Mouse (Mus musculus) midbrain, embryonic 16.5 days (tissue): ENCODE measurements around the gene Dnm3. TPM values are rescaled to one million over a fixed set of nuclear protein-coding genes. Genes with fewer than 3 reads are reported as not detected.
A peak's percentile ranks its signal among the peaks of the same experiment; 100 is the strongest.

Experiments used
- ATAC-seq: fragments of 200-750 bp; cut with Nextera tagmentation; 2 replicates; pipeline ENCODE4 v1.8.0; 2017; ENCODE audit warnings: moderate TSS enrichment
- H3K27ac ChIP-seq: fragments of 300-500 bp; sonication (generic); 2 replicates; pipeline ENCODE4 v1.5.1; 2014; ENCODE audit warnings: mild to moderate bottlenecking, low read length, mixed read lengths
- H3K27me3 ChIP-seq: fragments of 300-500 bp; sonication (generic); 2 replicates; pipeline ENCODE4 v1.6.1; 2014; ENCODE audit warnings: low read depth, low read length, mixed read lengths; ENCODE audit not compliant: control insufficient read depth, insufficient read depth
- H3K36me3 ChIP-seq: fragments of 300-500 bp; sonication (generic); 2 replicates; pipeline ENCODE4 v1.6.1; 2014; ENCODE audit warnings: mild to moderate bottlenecking, low read length, moderate library complexity, mixed read lengths; ENCODE audit not compliant: control insufficient read depth, insufficient read depth
- H3K4me1 ChIP-seq: fragments of 300-500 bp; sonication (generic); 2 replicates; pipeline ENCODE4 v1.6.1; 2014; ENCODE audit warnings: mild to moderate bottlenecking, low read length, mixed read lengths; ENCODE audit not compliant: control insufficient read depth, insufficient read depth
- H3K4me2 ChIP-seq: fragments of 300-500 bp; sonication (generic); 2 replicates; pipeline ENCODE4 v1.6.1; 2014; ENCODE audit warnings: mild to moderate bottlenecking, low read length, mixed read lengths
- H3K4me3 ChIP-seq: fragments of 300-500 bp; sonication (generic); 2 replicates; pipeline ENCODE4 v1.5.1; 2014; ENCODE audit warnings: low read depth, mild to moderate bottlenecking, low read length, moderate library complexity, mixed read lengths
- H3K9ac ChIP-seq: fragments of 300-500 bp; sonication (generic); 2 replicates; pipeline ENCODE4 v1.6.1; 2014; ENCODE audit warnings: low read depth, low read length, mixed read lengths
- H3K9me3 ChIP-seq: fragments of 300-500 bp; sonication (generic); replicated peaks from 2 replicates; pipeline ENCODE4 v1.6.1; 2014; ENCODE audit warnings: mild to moderate bottlenecking, low read length, mixed read lengths; ENCODE audit not compliant: control insufficient read depth, poor library complexity, severe bottlenecking
- WGBS: fragments of 180-500 bp; shearing (Covaris S2); extraction: QIAGEN DNeasy Blood & Tissue Kit; methylation state at CpG from one replicate; pipeline ENCODE4 v1.1.7; 2014; 5-methylcytosine and 5-hydroxymethylcytosine counted together
- polyA plus RNA-seq: library from polyadenylated mRNA; unstranded; fragments of >200 nt; fragmentation: Nextera tagmentation; extraction: Ambion mirVana; gene quantifications from 2 replicates; pipeline ENCODE4 v1.2.1, GENCODE M21; 2015

Gene Dnm3
- polyA plus RNA-seq, 1 experiment from 2014 or later = 69.4 TPM

DNA sequence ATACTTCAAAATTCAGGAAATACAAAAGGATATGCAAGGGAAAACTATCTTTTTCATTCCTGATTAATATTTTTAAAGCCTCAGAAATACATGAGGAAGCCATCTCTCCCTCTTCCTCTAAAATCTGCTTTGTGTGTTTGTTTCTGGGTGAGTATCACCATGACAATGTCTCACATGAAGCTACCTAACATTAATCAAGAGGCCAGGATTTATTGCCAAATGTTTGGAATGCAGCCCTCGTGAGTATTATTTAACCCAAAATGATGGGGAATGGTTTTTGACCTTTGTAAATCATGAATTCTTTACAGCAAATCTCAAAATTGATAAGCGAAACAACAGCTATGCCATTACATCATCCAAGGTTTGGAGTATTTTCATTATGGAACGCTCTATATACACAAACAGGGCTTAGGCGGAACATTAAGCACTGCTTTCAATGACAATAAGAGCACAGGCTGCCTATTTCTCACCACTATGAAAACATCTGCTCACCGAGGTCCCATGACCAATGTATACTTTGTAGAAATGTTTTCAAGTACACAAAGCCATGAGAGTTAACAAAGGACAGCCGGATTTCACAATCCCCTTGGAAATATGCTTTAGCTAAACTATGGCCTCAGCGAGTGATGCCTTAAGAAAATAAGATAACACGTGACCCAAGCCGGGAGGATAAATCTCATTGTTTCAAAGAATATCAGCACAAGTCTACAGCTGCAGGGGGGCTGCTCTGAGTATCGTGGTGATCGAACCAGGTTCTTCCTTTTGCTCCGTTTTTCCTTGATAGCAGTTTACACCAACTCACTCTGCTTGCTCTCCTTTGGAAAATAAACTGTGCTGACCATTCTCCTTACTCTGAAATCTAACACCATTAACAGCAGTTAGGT is 275.1 kb downstream of the Dnm3 start:
- Histone ChIP-seq H3K27ac (no peak overlapping the region), H3K36me3 (no peaks in the 10 kb centered on the region), H3K4me1 (no peaks in the 10 kb centered on the region), H3K27me3 (no peaks in the 10 kb centered on the region), H3K9ac (no peak overlapping the region), H3K4me3 (no peak overlapping the region), H3K9me3 (no peaks in the 10 kb centered on the region), H3K4me2 (no peak overlapping the region)
- WGBS = 32% methylated on average over 12 of the region's 12 CpGs
- ATAC-seq = peak; percentile 23; the same call in 1 of the 2 replicates

GRCm38 (mm10) chr1:162200446-162200845 is 277.4 kb downstream of the Dnm3 start:
- no peaks in the 10 kb centered on the region for H3K36me3 ChIP-seq
- H3K4me1 ChIP-seq = 0 out of 2 replicates have a peak, but pooled peaks cover 2% of the 10 kb centered on the region
- WGBS = 88% methylated on average over 6 of the region's 6 CpGs
- H3K4me2 ChIP-seq = no peak overlapping the region
- no peak for ATAC-seq
- no peak overlapping the region for H3K27ac ChIP-seq
- no peaks in the 10 kb centered on the region for H3K9me3 ChIP-seq
- no peaks in the 10 kb centered on the region for H3K27me3 ChIP-seq
- no peak overlapping the region for H3K4me3 ChIP-seq
- H3K9ac ChIP-seq = no peak overlapping the region

DNA sequence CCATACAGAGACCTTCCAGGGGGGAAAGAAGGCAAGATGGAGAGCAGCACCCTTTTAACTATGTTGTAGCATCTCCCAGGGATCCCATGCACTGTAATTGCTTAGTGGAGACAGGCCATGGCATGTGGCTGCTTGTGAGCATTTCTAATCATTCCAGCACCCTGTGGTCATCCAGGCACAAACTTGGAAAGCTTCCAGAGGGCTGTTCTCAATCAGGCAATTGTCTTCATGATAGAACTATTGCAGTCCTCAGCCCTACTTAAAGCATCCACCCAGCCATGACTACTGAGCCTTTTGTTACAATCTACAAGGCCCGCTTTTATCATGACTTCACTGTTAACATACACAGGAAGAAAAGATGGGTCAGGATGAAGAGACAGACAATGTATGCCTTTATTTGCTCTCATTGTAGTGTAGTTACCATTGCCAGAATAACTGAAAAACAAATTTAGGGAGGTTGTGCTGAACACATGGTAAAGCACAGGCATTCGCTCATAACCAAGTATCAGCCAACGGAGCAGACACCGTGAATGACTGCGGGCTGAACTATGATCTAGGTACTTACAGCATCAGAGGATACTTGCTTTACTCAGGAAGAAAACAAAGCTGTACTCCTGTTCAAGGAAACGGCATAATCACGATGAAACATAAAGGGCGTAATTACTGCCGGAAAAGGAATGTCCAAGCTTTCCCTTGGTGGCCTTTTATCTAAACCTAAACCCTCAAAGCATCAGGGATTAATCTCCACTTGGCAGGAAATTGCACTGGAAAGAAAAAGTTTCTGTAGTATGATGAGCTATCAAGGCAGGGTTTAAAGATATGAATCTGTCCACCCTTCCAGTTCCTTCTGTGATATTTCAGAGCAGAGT is 280.8 kb downstream of the Dnm3 start:
- H3K4me3 ChIP-seq = no peak overlapping the region
- H3K9ac ChIP-seq = no peak overlapping the region
- no peak overlapping the region for H3K27ac ChIP-seq
- no peaks in the 10 kb centered on the region for H3K27me3 ChIP-seq
- no peaks in the 10 kb centered on the region for H3K9me3 ChIP-seq
- H3K36me3 ChIP-seq = no peaks in the 10 kb centered on the region
- 0 out of 2 replicates have a peak, but pooled peaks cover 2% of the 10 kb centered on the region for H3K4me1 ChIP-seq
- no peak overlapping the region for H3K4me2 ChIP-seq
- WGBS = 45% methylated on average over 9 of the region's 9 CpGs
- ATAC-seq = 0 out of 2 replicates have a peak, but pooled peaks have one; percentile 32

DNA sequence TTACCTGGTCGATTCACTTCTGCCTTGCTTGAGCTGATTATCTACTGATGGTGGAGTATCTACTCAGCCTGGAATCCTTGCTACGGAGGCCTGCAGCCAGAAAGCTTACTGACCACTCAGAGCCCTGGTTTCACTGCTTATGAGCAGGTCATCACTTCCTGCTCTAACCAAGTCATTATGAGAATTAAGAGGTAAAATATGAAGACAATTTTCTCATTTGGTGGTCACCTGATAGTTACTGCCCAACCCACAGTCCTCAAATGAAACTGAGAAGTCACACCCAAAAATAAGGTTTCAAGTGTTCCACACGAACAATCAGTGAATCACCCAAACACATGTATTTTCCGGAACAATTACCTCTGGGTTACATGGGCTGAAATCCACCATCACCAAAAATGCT is 289.1 kb downstream of the Dnm3 start:
- Histone ChIP-seq H3K27ac (no peak overlapping the region), H3K4me1 (peaks cover 16% of the 10 kb centered on the region; the same call in 1 of the 2 replicates), H3K4me3 (no peak overlapping the region), H3K27me3 (no peaks in the 10 kb centered on the region), H3K36me3 (no peaks in the 10 kb centered on the region), H3K9me3 (no peaks in the 10 kb centered on the region), H3K9ac (no peak overlapping the region), H3K4me2 (no peak overlapping the region)
- WGBS = 92% methylated on average over 4 of the region's 4 CpGs
- ATAC-seq = no peak

DNA sequence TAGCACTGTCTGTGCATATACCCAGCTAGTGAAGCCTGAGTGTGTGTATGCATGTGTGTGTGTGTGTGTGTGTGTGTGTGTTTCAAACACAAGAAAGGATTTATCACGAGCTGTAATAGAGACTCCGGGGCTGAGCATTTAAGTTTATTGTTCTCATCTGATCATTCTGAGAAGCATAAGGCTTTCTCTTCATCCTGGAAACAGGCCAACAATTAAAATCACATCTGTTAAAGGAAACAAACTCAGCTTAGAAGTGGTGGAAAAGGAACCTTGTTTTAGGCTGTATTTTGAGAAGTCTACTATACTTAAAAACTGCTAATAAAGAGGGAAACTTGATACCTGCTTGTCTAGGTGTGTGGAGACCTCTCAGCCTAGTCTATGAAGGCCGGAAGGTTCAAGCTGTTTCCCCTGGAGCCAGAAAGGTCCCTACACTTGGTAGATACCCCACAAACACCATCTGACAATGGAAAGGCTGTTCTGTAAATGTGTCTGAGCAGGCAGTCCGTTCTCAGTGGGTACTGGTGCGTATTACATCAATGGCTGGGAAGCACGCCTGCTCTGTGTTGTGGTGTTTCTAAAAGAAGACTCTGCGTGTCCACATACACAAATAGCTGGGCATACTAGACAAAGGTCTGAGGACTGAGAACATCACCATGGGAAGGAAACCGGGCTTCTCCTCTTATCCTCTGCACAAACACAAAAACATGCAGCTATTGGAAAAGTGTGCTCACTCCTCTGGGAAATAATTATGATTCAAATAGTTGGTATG is 290.3 kb downstream of the Dnm3 start:
- H3K27me3 ChIP-seq = no peaks in the 10 kb centered on the region
- 61% methylated on average over 8 of the region's 8 CpGs for WGBS
- no peak overlapping the region for H3K9ac ChIP-seq
- H3K4me2 ChIP-seq = no peak overlapping the region
- peaks cover 18% of the 10 kb centered on the region; the same call in 1 of the 2 replicates for H3K4me1 ChIP-seq
- H3K9me3 ChIP-seq = no peaks in the 10 kb centered on the region
- H3K4me3 ChIP-seq = no peak overlapping the region
- H3K27ac ChIP-seq = peak overlapping the region; percentile 50
- ATAC-seq = no peak
- H3K36me3 ChIP-seq = no peaks in the 10 kb centered on the region

- H3K4me1 ChIP-seq = peaks cover 18% of the 10 kb centered on the region; the same call in 1 of the 2 replicates
- no peak overlapping the region for H3K4me2 ChIP-seq
- H3K9me3 ChIP-seq = no peaks in the 10 kb centered on the region
- 73% methylated on average over 7 of the region's 7 CpGs for WGBS
- H3K9ac ChIP-seq = no peak overlapping the region
- no peak for ATAC-seq
- no peak overlapping the region for H3K4me3 ChIP-seq
- H3K27ac ChIP-seq = peak overlapping the region; percentile 23; the same call in 1 of the 2 replicates
- H3K27me3 ChIP-seq = no peaks in the 10 kb centered on the region
- H3K36me3 ChIP-seq = no peaks in the 10 kb centered on the region
Measured at GRCm38 (mm10) chr1:162186470-162187351, 291.1 kb downstream of the Dnm3 start.

- Histone ChIP-seq H3K4me2 (no peak overlapping the region), H3K9ac (no peak overlapping the region), H3K4me3 (no peak overlapping the region), H3K36me3 (no peaks in the 10 kb centered on the region), H3K27ac (no peak overlapping the region), H3K9me3 (no peaks in the 10 kb centered on the region), H3K27me3 (no peaks in the 10 kb centered on the region), H3K4me1 (peaks cover 18% of the 10 kb centered on the region; the same call in 1 of the 2 replicates)
- peak; percentile 41; the same call in 1 of the 2 replicates for ATAC-seq
- 36% methylated on average over 14 of the region's 14 CpGs for WGBS
Measured at GRCm38 (mm10) chr1:162184003-162184748, 293.7 kb downstream of the Dnm3 start.
